Mouse (Mus musculus) NIH3T3 (cell line): ENCODE data around the gene Sowahc.

Source experiments
- DNase-seq: peaks from one replicate; pipeline ENCODE4 v3.0.0-alpha.2; 2012; ENCODE audit warnings: low read depth

Sowahc gene

DNA sequence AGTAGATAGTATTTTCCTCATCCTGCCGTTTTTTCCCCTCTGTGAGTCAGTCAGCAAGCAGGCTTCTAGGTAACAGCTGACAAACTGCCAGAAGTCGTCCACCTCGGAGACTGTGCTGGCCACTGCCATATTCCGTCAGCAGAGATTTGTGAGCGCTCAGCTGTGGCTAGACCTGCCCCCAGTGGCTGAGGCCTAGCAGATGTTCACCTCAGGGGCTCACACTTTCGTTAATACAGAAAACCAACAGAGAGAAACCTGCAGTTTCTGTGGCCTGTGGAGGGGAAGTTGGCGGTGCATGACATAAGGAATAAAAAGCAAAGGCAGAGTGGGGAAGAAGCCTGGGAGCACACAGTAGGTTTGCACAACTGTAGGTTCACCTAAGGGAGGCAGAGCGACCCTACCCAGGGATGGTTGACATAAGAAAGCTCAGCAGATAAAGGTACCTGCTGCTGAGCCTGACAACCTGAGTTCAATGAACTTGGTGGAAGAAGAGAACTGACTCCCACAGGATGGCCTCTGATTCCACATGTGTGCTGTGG lies 31.9 kb downstream of the Sowahc start:
- DNase-seq, result no peak

DNA sequence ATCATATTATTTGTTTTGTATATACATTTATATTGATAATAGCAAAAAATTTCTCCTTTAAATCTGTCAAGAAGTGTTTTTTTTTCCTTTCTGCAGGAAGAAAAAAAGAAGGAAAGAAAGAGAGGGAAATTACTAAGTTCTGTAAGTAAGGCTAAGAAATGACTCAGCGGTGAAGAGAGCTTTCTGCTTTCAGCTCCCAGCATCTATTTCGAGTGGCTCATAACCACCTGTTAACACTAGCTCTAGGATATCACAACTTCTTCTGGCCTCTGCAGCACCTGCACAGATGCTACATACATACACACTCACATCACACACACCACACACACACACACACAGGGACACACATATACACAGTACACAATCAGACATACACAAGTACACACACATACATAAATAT lies 34.8 kb downstream of the Sowahc start:
- DNase-seq, result no peak

- peak; percentile 95 for DNase-seq
Observed at GRCm38 (mm10) chr10:59259572-59259971, 37.8 kb downstream of the Sowahc start.

DNA sequence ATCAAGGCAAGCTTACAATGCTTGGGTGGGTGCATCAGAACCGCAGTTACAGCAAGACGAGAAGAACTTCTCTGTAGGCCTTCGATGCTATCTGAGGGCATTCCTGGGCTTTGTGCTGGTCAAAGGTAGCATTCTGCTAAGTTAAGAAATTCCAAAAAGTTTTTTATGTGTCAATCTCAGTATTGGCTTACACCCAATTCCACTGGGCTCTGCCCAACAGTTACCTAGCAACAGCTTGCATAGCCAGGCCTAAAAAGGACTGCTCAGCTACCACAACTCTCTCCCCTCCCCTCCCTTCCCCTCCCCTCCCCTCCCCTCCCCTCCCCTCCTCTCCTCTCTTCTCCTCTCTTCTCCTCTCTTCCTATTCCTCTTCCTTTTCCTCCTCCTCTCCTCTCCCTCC lies 39.9 kb downstream of the Sowahc start:
- peak; percentile 82 for DNase-seq

DNA sequence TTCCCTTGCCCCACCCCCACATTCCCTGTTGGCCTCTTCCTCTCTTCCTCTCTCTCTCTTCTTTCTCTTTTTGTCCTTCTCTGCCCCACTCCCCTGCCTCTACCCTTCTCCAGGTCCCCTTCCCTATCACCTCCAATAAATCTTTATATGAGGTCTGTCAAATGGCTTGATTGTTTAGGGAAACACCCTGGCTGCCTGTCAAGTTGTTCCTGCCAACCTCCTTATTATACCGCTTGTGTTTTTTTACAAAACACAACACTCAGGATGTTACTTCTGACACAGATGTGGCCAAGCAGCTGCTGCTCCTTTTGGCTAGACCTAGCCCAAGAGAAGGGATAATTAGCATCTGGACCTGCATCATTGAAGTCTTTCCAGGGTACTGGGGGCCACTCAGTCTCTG lies 40.3 kb downstream of the Sowahc start:
- DNase-seq, result peak; percentile 75

DNA sequence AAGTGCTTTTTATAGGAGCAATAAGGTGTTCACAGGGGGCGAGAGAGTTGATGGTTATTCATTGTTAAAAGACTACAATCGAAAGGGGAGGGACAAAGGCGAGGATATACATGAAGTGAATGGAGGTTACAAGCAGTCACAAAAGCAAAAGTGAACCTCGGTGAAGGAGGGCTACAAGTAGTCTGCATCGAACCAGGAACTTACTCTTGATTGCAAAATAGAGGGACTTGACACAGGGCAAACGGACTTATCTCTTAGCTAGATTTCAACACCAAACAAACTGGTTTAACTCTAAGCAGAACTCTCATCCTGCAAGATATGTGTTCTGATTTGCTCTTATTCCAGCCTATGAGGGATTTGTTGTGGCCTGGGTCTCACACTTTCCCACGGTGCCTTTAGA lies 41.2 kb downstream of the Sowahc start:
- no peak for DNase-seq

DNA sequence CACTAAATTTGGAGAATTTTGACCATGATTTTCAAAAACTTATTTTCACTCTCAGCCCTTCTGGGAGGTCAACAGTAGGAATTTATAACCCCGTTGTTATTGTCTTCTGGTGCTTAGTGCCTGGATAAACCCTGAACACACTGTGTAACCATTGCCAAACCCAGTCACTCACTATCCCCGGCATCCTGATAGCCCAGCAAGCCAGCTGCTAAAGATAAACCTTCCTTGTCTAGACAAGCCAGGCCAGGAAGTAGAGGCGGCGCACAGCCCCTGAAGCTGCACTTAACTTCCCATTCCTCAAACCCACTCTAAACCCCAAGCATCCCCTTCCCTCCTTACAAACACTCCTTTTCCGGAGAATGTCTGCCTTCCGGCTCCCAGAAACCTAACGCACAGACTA lies 43.3 kb downstream of the Sowahc start:
- no peak for DNase-seq

GRCm38 (mm10) chr10:59265674-59266073 lies 43.9 kb downstream of the Sowahc start:
- DNase-seq, result peak; percentile 77

- peak; percentile 93 for DNase-seq
Observed at GRCm38 (mm10) chr10:59266097-59266496, 44.3 kb downstream of the Sowahc start.

DNA sequence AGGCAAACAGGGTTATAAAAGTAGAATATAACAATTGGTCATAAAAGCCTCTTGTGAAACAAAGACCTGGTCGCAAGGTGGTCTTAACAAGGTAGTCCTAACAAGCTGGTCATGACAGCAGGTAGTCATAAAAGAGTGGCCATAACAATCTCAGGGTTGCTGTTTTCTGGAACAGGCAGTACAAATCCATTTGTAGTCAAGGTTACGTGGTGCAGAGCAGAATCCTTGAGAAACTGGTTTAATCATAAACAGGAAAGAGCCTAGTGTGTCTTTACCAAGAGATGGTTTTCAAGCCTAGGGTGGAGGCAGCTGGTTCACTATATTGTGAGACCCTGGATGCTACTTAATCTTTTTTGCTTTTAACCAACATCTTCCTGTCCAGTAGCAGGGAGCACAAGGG lies 45.5 kb downstream of the Sowahc start:
- DNase-seq, result no peak

- DNase-seq, result no peak
Observed at GRCm38 (mm10) chr10:59268109-59268508, 46.4 kb downstream of the Sowahc start.

DNA sequence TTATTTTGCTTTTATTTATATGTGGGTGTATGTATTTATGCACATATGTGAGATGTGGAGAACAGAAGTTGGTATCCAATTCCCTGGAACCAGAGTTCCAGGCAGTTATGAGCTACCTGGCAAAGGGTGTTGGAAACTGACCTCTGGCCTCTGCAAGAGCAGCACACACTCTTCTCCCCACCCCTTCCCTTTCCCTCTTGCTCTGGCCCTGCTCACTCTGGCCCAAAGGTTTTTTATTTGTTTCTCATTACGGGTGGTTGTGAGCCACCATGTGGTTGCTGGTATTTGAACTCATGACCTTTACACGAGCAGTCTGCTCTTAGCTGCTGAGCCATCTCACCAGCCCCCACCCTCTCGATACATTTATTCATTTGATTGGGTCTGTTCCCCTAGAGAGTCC lies 47.0 kb downstream of the Sowahc start:
- DNase-seq, result peak; percentile 44

DNA sequence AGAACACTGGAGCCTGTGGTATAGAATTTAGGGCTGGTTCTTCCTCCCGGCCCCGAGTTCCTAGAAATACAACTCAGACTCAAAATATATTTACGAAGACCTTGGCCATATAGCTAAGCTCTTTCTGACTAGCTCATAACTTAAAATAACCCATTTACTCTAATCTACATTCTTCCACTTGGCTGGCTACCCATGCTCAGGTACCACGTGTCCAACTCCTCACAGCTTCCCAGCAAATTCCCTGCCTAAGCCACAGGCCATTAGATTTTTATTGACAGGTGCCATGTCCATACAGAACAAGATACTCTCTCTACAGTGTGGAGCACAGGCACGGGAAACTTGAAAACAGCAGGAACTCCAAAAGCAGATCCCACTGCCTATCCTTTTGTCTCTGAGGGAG lies 54.0 kb downstream of the Sowahc start:
- no peak for DNase-seq
